14 mouse cellular contexts compared by ENCODE assay signal in the genomic region with DNA sequence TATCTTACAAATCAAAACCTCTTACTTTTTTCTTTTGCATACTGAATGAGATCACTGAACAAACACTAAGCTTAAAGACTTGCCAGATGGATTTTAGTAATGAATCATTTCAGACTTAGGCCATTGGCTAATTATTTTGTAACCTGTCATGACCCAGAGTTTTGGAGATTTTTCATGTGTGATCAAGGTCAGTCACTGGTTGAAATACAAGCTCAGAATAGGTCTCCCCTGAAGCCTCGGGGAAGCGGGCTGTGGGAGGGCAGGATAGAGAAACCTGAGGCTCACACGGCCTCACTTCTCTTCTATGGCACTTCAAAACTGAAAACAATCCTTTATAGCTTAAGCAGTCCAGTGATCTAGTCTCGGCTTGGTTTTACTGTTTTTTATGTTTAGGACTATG.
"Had no signal": no experiment of that assay in that cellular context is flagged by ENCODE, and none has a peak within 500 bp of the region (broad histone marks: within the 10 kb centered on the region; RNA-seq: fewer than 3 reads in every experiment).

No protein-coding gene starts in this region.

- DNase-seq: kidney, adult 2 months; kidney, postnatal 36 days; layer of hippocampus, adult 9-11 months; layer of hippocampus, postnatal 36 days; left cerebral cortex, postnatal 4 days; lung, postnatal 14 days; right cerebral cortex, postnatal 25 days; thymus, postnatal 4 days had no signal

- ATAC-seq: liver, embryonic 12.5 days; midbrain, embryonic 13.5 days had no signal

- H3K4me1 ChIP-seq: limb, embryonic 13.5 days; liver, embryonic 12.5 days; lung, embryonic 15.5 days; midbrain, embryonic 13.5 days had no signal

- H3K27ac ChIP-seq: limb, embryonic 13.5 days; liver, embryonic 12.5 days; lung, embryonic 15.5 days; macrophage; midbrain, embryonic 13.5 days; stomach, postnatal 0 days had no signal

- H3K9me3 ChIP-seq: limb, embryonic 13.5 days; liver, embryonic 12.5 days; midbrain, embryonic 13.5 days had no signal

- H3K4me3 ChIP-seq: limb, embryonic 13.5 days; liver, embryonic 12.5 days; lung, embryonic 15.5 days; midbrain, embryonic 13.5 days had no signal

- H3K4me2 ChIP-seq: limb, embryonic 13.5 days; liver, embryonic 12.5 days; lung, embryonic 15.5 days; midbrain, embryonic 13.5 days had no signal

- H3K36me3 ChIP-seq: limb, embryonic 13.5 days; liver, embryonic 12.5 days; lung, embryonic 15.5 days; midbrain, embryonic 13.5 days had no signal

- H3K9ac ChIP-seq: limb, embryonic 13.5 days; liver, embryonic 12.5 days; lung, embryonic 15.5 days; midbrain, embryonic 13.5 days had no signal

- H3K27me3 ChIP-seq: limb, embryonic 13.5 days; liver, embryonic 12.5 days; lung, embryonic 15.5 days; midbrain, embryonic 13.5 days had no signal
